Mouse (Mus musculus): ENCODE data around the gene Nek11. TPM values are rescaled to one million over a fixed set of nuclear protein-coding genes. Genes with fewer than 3 reads are reported as not detected.
"Not testable (repeated sequence)": the region's sequence is repeated elsewhere in the genome, so short reads cannot be mapped to it uniquely, and the experiment has no call there.

Gene Nek11
- polyA plus RNA-seq, 1 experiment from 2014 or later, result 2.5 TPM

GRCm38 (mm10) chr9:105131253-105132001 is 263.9 kb downstream of the Nek11 start, which contains the start of gene Nudt16:
Nudt16 (minus strand) TSS chr9:105131824.
- Histone ChIP-seq H3K27me3 (peaks cover 4% of the 10 kb centered on the region; the same call in 1 of the 2 replicates), H3K9ac (peak within 1 kb of the TSS; percentile 86), H3K4me2 (peak within 1 kb of the TSS; percentile 86), H3K9me3 (no peaks in the 10 kb centered on the region), H3K4me1 (replicated peaks) (peaks cover 27% of the 10 kb centered on the region), H3K27ac (replicated peaks) (peak within 1 kb of the TSS; percentile 95), H3K36me3 (peaks cover 3% of the 10 kb centered on the region; the same call in 1 of the 2 replicates), H3K4me3 (peak within 1 kb of the TSS; percentile 76)
- peak; percentile 99 for ATAC-seq (ENCODE audit: low read depth)
- WGBS, result under 1% methylated on average over 60 of the region's 60 CpGs

DNA sequence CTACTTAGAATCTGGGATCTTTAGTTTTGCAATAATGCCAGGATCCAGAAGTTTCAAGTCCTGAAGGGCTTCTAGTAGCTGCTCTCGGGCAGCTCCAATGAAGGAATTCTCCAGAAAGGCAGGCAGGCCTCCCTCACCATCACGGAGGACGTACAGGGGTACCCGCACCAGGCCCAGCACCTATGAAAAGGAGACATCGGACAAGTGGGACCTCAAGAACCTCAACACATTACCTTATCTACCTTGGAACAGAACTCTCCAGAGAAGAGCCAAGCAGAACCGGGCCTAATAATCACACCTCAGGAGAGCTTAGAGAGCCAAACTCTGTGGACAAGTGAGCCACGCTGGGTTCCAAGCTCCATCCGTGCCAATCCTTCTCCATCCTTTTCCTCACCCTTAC is 265.0 kb downstream of the Nek11 start:
- H3K4me3 ChIP-seq, result peak overlapping the region; percentile 76
- peaks cover 4% of the 10 kb centered on the region; the same call in 1 of the 2 replicates for H3K27me3 ChIP-seq
- H3K9me3 ChIP-seq, result no peaks in the 10 kb centered on the region
- H3K4me2 ChIP-seq, result peak overlapping the region; percentile 86
- WGBS, result 92% methylated on average over 8 of the region's 8 CpGs
- peak overlapping the region; percentile 86; the same call in 1 of the 2 replicates for H3K9ac ChIP-seq
- peaks cover 5% of the 10 kb centered on the region; the same call in 1 of the 2 replicates for H3K36me3 ChIP-seq
- H3K4me1 ChIP-seq (replicated peaks), result peaks cover 27% of the 10 kb centered on the region
- no peak overlapping the region for H3K27ac ChIP-seq (replicated peaks)
- no peak for ATAC-seq (ENCODE audit: low read depth)

DNA sequence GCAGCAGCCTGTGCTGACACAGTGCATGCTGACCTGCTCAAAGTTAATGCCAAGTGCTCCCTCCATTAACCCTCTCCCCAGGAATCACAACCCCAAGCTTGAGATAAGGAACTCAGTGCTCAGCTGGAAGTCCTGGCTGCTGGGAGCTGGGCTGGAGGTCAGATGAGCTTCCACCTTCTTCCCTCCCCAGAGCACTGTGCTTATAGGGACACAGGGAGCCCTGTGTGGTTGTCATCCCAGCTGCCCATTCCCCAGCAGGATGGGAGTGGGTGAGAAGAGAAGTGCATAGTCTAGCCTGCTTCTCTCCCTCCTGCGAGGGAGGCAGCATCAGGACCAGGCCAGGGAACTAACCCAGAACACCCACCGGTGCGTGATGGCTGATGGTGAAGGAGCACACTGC is 270.1 kb downstream of the Nek11 start:
- not testable (repeated sequence) for H3K36me3 ChIP-seq; H3K27me3 ChIP-seq; ATAC-seq (ENCODE audit: low read depth); H3K4me2 ChIP-seq; H3K9ac ChIP-seq; H3K4me3 ChIP-seq; H3K27ac ChIP-seq (replicated peaks); H3K9me3 ChIP-seq
- WGBS, result 100% methylated on average over 3 of the region's 3 CpGs
- H3K4me1 ChIP-seq (replicated peaks), result peaks cover 13% of the 10 kb centered on the region

Other genes with a start within 250 kb of the Nek11 start
- 12.0 and 13.2 TPM in 2 replicates for gene Aste1, start 132 bp downstream of the Nek11 start, polyA plus RNA-seq (2015; fragmentation: Nextera tagmentation; extraction: Ambion mirVana)
- 97.1 and 100 TPM in 2 replicates for gene Atp2c1, start 131.8 kb upstream of the Nek11 start, polyA plus RNA-seq (2015; fragmentation: Nextera tagmentation; extraction: Ambion mirVana)
- gene Pik3r4, start 247.5 kb upstream of the Nek11 start, polyA plus RNA-seq (2015; fragmentation: Nextera tagmentation; extraction: Ambion mirVana), result 19.4 and 20.7 TPM in 2 replicates